Comparison of ENCODE assay signal across 10 mouse cellular contexts in the genomic region with DNA sequence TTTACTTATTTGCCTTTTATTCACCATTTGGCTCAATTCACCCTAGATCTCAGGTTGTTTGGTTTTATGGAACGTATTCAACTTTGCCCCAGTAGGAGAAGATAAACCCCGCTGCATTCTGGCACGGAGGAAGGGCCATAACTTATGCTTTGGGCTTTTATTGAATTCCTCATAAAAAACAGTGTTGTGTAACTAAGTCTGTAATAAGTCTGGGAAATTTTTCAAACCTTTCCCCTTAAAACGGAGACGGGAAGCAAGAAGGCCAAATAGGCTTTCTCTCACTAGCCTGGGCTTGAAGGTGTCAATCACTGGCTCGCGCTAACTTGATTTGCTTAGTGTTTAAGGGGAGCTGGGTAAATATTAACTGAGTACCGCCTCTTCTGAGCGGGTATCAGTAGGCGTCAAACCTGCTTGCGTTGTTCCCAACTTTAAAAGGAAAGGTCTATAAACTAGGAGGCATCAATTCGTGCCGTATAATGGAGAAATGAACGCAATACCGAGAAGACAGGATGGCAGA. TPM values are rescaled to one million over a fixed set of nuclear protein-coding genes. Genes with fewer than 3 reads are reported as not detected.
DNase-seq lines count a peak whose midpoint lies in the region; ATAC-seq and TF ChIP-seq lines count a peak whose summit lies in the region.
"Had no signal": no experiment of that assay in that cellular context is flagged by ENCODE, and none has a peak within 500 bp of the region (broad histone marks: within the 10 kb centered on the region; RNA-seq: fewer than 3 reads in every experiment).

No protein-coding gene starts in this region.

- no peak overlapping the region for H3K9ac ChIP-seq in hindbrain, embryonic 13.5 days
- no peak overlapping the region for H3K9ac ChIP-seq in hindbrain, embryonic 11.5 days (ENCODE audit: low read depth, low read length)
- no peak overlapping the region for H3K9ac ChIP-seq in hindbrain, postnatal 0 days (replicated peaks; ENCODE audit: low read length)
- no peak overlapping the region for H3K9ac ChIP-seq in liver, embryonic 12.5 days
- H3K9ac ChIP-seq: embryonic facial prominence, embryonic 12.5 days had no signal

- no peak for TF ChIP-seq CTCF in hindbrain, postnatal 0 days (IDR thresholded peaks at IDR 0.05; ENCODE audit: low read depth)

- no peak overlapping the region for H3K27ac ChIP-seq in hindbrain, embryonic 13.5 days
- no peak overlapping the region for H3K27ac ChIP-seq in hindbrain, embryonic 11.5 days (ENCODE audit: low read depth, low read length)
- peak overlapping the region; percentile 85 for H3K27ac ChIP-seq in brown adipose tissue, adult 24 weeks (replicated peaks; ENCODE audit: low read depth, low read length)
- H3K27ac ChIP-seq in hindbrain, postnatal 0 days: no peak overlapping the region
- no peak overlapping the region for H3K27ac ChIP-seq in liver, embryonic 12.5 days

- no peaks in the 10 kb centered on the region for H3K27me3 ChIP-seq in hindbrain, embryonic 13.5 days
- no peaks in the 10 kb centered on the region for H3K27me3 ChIP-seq in hindbrain, embryonic 11.5 days (ENCODE audit: control insufficient read depth, insufficient read depth, low read length)
- no peaks in the 10 kb centered on the region for H3K27me3 ChIP-seq in hindbrain, postnatal 0 days (ENCODE audit: insufficient read depth, low read length)
- no peaks in the 10 kb centered on the region for H3K27me3 ChIP-seq in liver, embryonic 12.5 days (replicated peaks)
- H3K27me3 ChIP-seq: embryonic facial prominence, embryonic 12.5 days had no signal

- H3K36me3 ChIP-seq in hindbrain, embryonic 13.5 days: no peaks in the 10 kb centered on the region
- no peaks in the 10 kb centered on the region for H3K36me3 ChIP-seq in hindbrain, embryonic 11.5 days (ENCODE audit: control insufficient read depth, insufficient read depth, low read length)
- H3K36me3 ChIP-seq in hindbrain, postnatal 0 days (ENCODE audit: insufficient read depth, low read length): no peaks in the 10 kb centered on the region
- H3K36me3 ChIP-seq in liver, embryonic 12.5 days: no peaks in the 10 kb centered on the region
- H3K36me3 ChIP-seq: embryonic facial prominence, embryonic 12.5 days; G1E had no signal

- H3K9me3 ChIP-seq in hindbrain, embryonic 13.5 days: no peaks in the 10 kb centered on the region
- H3K9me3 ChIP-seq in hindbrain, embryonic 11.5 days (ENCODE audit: control insufficient read depth, low read length): no peaks in the 10 kb centered on the region
- H3K9me3 ChIP-seq in hindbrain, postnatal 0 days (ENCODE audit: low read length): no peaks in the 10 kb centered on the region
- H3K9me3 ChIP-seq in liver, embryonic 12.5 days (replicated peaks): no peaks in the 10 kb centered on the region

- DNase-seq in hindbrain, embryonic 11.5 days (ENCODE audit: low spot score): no peak
- DNase-seq in hindbrain, postnatal 0 days (ENCODE audit: low spot score): no peak
- DNase-seq in thymus, postnatal 4 days: no peak
- DNase-seq in left cerebral cortex, adult 9 months (ENCODE audit: low spot score in 2 of 2): no peak

- H3K4me3 ChIP-seq in hindbrain, embryonic 13.5 days: no peak overlapping the region
- H3K4me3 ChIP-seq in hindbrain, embryonic 11.5 days (ENCODE audit: low read depth, low read length): no peak overlapping the region
- H3K4me3 ChIP-seq in brown adipose tissue, adult 24 weeks (ENCODE audit: insufficient read depth, low read depth, low read length): peak overlapping the region; percentile 42
- no peak overlapping the region for H3K4me3 ChIP-seq in hindbrain, postnatal 0 days (ENCODE audit: low read length)
- 0 out of 2 replicates have a peak overlapping the region, but pooled peaks have one; percentile 17 for H3K4me3 ChIP-seq in liver, embryonic 12.5 days
- H3K4me3 ChIP-seq: embryonic facial prominence, embryonic 12.5 days had no signal

- ATAC-seq in hindbrain, embryonic 13.5 days (ENCODE audit: low FRiP score): no peak
- ATAC-seq in hindbrain, embryonic 11.5 days (ENCODE audit: low FRiP score): no peak; the same call in 1 of the 2 replicates
- ATAC-seq in hindbrain, postnatal 0 days: no peak
- no peak for ATAC-seq in liver, embryonic 12.5 days
- no peak for ATAC-seq in cerebellum, adult (ENCODE audit: insufficient number of reproducible peaks, low FRiP score, low TSS enrichment)

- H3K4me1 ChIP-seq in hindbrain, embryonic 13.5 days (replicated peaks): no peaks in the 10 kb centered on the region; the same call in 1 of the 2 replicates
- H3K4me1 ChIP-seq in hindbrain, embryonic 11.5 days (replicated peaks; ENCODE audit: control insufficient read depth, insufficient read depth, low read length): no peaks in the 10 kb centered on the region
- H3K4me1 ChIP-seq in brown adipose tissue, adult 24 weeks (ENCODE audit: control insufficient read depth, insufficient read depth, insufficient read length, low read length): no peaks in the 10 kb centered on the region
- H3K4me1 ChIP-seq in hindbrain, postnatal 0 days (ENCODE audit: insufficient read depth, low read length): 0 out of 2 replicates have a peak, but pooled peaks cover 3% of the 10 kb centered on the region
- no peaks in the 10 kb centered on the region for H3K4me1 ChIP-seq in liver, embryonic 12.5 days

- H3K4me2 ChIP-seq in hindbrain, embryonic 13.5 days: 0 out of 2 replicates have a peak overlapping the region, but pooled peaks have one; percentile 17
- H3K4me2 ChIP-seq in hindbrain, embryonic 11.5 days (replicated peaks; ENCODE audit: low read depth, low read length): no peak overlapping the region
- 0 out of 2 replicates have a peak overlapping the region, but pooled peaks have one; percentile 33 for H3K4me2 ChIP-seq in hindbrain, postnatal 0 days (ENCODE audit: low read depth, low read length)
- peak overlapping the region; percentile 30; the same call in 1 of the 2 replicates for H3K4me2 ChIP-seq in liver, embryonic 12.5 days
- H3K4me2 ChIP-seq: embryonic facial prominence, embryonic 12.5 days had no signal

- 44% methylated on average over 15 of the region's 15 CpGs for WGBS in hindbrain, embryonic 13.5 days
- WGBS in hindbrain, embryonic 11.5 days: 45% methylated on average over 15 of the region's 15 CpGs
- WGBS in hindbrain, postnatal 0 days: 51% methylated on average over 15 of the region's 15 CpGs
- WGBS in liver, embryonic 12.5 days (ENCODE audit: insufficient replicate concordance): 44% methylated on average over 15 of the region's 15 CpGs

RNA-seq across cellular contexts. Expression of gene Cdk1, which starts 31.2 kb away (rescaled TPM):
- polyA plus RNA-seq in hindbrain, embryonic 13.5 days (2015; fragmentation: Nextera tagmentation; extraction: Ambion mirVana): 99.4 and 113 TPM in 2 replicates
- 348 and 387 TPM in 2 replicates for polyA plus RNA-seq in hindbrain, embryonic 11.5 days (2014; fragmentation: Nextera tagmentation; extraction: Ambion mirVana)
- polyA plus RNA-seq in brown adipose tissue, adult 24 weeks (2012; ENCODE audit: insufficient read depth, insufficient read length, missing spikeins): 1.7 TPM in 1 of 2 replicates, not detected in the other
- total RNA-seq in hindbrain, postnatal 0 days (2014; rRNA removed): 28.1 and 44.3 TPM in 2 replicates
- polyA plus RNA-seq in hindbrain, postnatal 0 days (2015; fragmentation: Nextera tagmentation; extraction: Ambion mirVana): 59.6 and 74.2 TPM in 2 replicates
- polyA plus RNA-seq in liver, embryonic 12.5 days (2016; fragmentation: Nextera tagmentation; extraction: Ambion mirVana): 319 and 336 TPM in 2 replicates

Comparison
In these comparisons a context has a peak if more than half of its experiments do, and no peak if none do; other contexts are left out.
1. H3K4me3 ChIP-seq: peak in brown adipose tissue, adult 24 weeks (single experiment) and liver, embryonic 12.5 days (single experiment); none in hindbrain, embryonic 13.5 days (single experiment), hindbrain, embryonic 11.5 days (single experiment) and hindbrain, postnatal 0 days (single experiment).
2. RNA of gene Cdk1, which starts 31.2 kb away (polyA plus RNA-seq): 348 to 387 TPM in hindbrain, embryonic 11.5 days, 319 to 336 TPM in liver, embryonic 12.5 days, 99.4 to 113 TPM in hindbrain, embryonic 13.5 days and 59.6 to 74.2 TPM in hindbrain, postnatal 0 days; 1.7 TPM in brown adipose tissue, adult 24 weeks; every median in the first group is over 10 times any median in the second.